Mouse (Mus musculus): Measurements from ENCODE around the gene Sspo. TPM values are rescaled to one million over a fixed set of nuclear protein-coding genes. Genes with fewer than 3 reads are reported as not detected.

The Sspo gene
- polyA plus RNA-seq, 1 experiment: 0.13 TPM

GRCm38 (mm10) chr6:48529871-48530440 lies 81.9 kb downstream of the Sspo start:
- Histone ChIP-seq H3ac (ENCODE audit: control insufficient read depth, insufficient read length, low read depth) (no peak overlapping the region), H3K27me3 (ENCODE audit: control insufficient read depth, insufficient read depth, insufficient read length) (no peaks in the 10 kb centered on the region), H3K79me2 (ENCODE audit: control insufficient read depth, insufficient read depth) (no peaks in the 10 kb centered on the region), H3K36me3 (ENCODE audit: control insufficient read depth, insufficient read depth) (peaks cover 19% of the 10 kb centered on the region), H3K4me3 (ENCODE audit: insufficient read depth, poor library complexity, severe bottlenecking) (no peak overlapping the region), H3K79me3 (ENCODE audit: low read depth) (no peaks in the 10 kb centered on the region)
- TF ChIP-seq USF1 (IDR thresholded peaks at IDR 0.05; ENCODE audit: low read depth) (no peak), MYOG (IDR thresholded peaks at IDR 0.05; ENCODE audit: control insufficient read depth, extremely low read depth, insufficient read length) (no peak), CEBPB (IDR thresholded peaks at IDR 0.05; ENCODE audit: low read depth) (no peak), FOSL1 (IDR thresholded peaks at IDR 0.05; ENCODE audit: insufficient read depth, low read length, poor library complexity, severe bottlenecking) (no peak), MYOD1 (IDR thresholded peaks at IDR 0.05; ENCODE audit: control insufficient read depth, insufficient read length, low read depth) (no peak), MAX (IDR thresholded peaks at IDR 0.05) (no peak), CTCF (IDR thresholded peaks at IDR 0.05; ENCODE audit: control insufficient read depth, insufficient read depth, insufficient read length) (no peak)

DNA sequence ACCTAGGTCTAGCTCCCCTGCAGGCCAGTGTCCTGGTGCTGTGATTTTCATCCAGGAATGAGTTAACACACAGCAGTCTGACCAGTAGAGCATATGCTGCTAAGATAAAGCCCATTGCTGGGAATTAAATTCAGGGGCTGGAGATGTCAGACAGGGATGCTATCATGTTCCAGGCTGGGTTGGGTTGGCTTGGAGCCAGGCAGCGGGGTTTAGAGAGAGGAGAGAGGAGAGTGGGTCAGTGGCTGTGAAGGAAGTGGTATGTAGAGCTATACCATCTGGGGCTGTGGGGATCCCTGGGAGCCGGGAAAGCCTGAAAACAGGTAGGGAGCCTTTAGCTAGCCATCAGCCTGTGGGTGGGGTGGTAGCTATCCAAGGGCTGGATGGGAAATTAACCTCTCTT lies 82.8 kb downstream of the Sspo start:
- H3K79me3 ChIP-seq (ENCODE audit: low read depth): no peaks in the 10 kb centered on the region
- TF ChIP-seq CEBPB (IDR thresholded peaks at IDR 0.05; ENCODE audit: low read depth) (no peak), MAX (IDR thresholded peaks at IDR 0.05) (no peak), USF1 (IDR thresholded peaks at IDR 0.05; ENCODE audit: low read depth) (no peak), CTCF (IDR thresholded peaks at IDR 0.05; ENCODE audit: control insufficient read depth, insufficient read depth, insufficient read length) (no peak), FOSL1 (IDR thresholded peaks at IDR 0.05; ENCODE audit: insufficient read depth, low read length, poor library complexity, severe bottlenecking) (no peak)
- H3K27me3 ChIP-seq (ENCODE audit: control insufficient read depth, insufficient read depth, insufficient read length): no peaks in the 10 kb centered on the region
- H3K79me2 ChIP-seq (ENCODE audit: control insufficient read depth, insufficient read depth): no peaks in the 10 kb centered on the region
- peaks cover 19% of the 10 kb centered on the region for H3K36me3 ChIP-seq (ENCODE audit: control insufficient read depth, insufficient read depth)
- H3ac ChIP-seq (ENCODE audit: control insufficient read depth, insufficient read length, low read depth): no peak overlapping the region
- H3K4me3 ChIP-seq (ENCODE audit: insufficient read depth, poor library complexity, severe bottlenecking): no peak overlapping the region

DNA sequence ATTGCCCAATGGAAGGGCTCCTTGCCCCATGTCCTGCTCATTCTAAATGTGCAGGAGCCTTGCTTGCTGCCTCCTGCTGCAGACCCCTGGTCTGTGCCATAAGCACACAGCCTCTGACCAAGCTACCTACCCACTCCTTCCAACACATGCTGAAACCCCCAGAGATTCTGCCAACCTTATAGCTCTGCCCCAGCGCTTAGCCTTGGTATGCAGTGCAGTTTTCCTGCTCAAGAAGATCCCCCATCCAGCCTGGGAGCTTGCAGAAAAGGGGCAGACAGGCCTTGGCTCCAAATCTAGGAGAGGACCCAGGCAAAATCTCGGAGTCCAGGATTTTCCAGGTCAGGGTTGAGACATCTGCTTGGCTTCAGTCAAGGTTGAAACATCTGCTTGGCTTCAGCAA lies 85.4 kb downstream of the Sspo start:
- Histone ChIP-seq H3K36me3 (ENCODE audit: control insufficient read depth, insufficient read depth) (peaks cover 19% of the 10 kb centered on the region), H3K27me3 (ENCODE audit: control insufficient read depth, insufficient read depth, insufficient read length) (no peaks in the 10 kb centered on the region)
- TF ChIP-seq CTCF (IDR thresholded peaks at IDR 0.05; ENCODE audit: control insufficient read depth, insufficient read depth, insufficient read length) (no peak), MYOD1 (IDR thresholded peaks at IDR 0.05; ENCODE audit: control insufficient read depth, insufficient read length, low read depth) (no peak), MAX (IDR thresholded peaks at IDR 0.05) (no peak), FOSL1 (IDR thresholded peaks at IDR 0.05; ENCODE audit: insufficient read depth, low read length, poor library complexity, severe bottlenecking) (no peak), CEBPB (IDR thresholded peaks at IDR 0.05; ENCODE audit: low read depth) (no peak), USF1 (IDR thresholded peaks at IDR 0.05; ENCODE audit: low read depth) (no peak), MYOG (IDR thresholded peaks at IDR 0.05; ENCODE audit: control insufficient read depth, extremely low read depth, insufficient read length) (no peak)

GRCm38 (mm10) chr6:48534913-48535312 lies 86.9 kb downstream of the Sspo start:
- no peaks in the 10 kb centered on the region for H3K27me3 ChIP-seq (ENCODE audit: control insufficient read depth, insufficient read depth, insufficient read length)
- no peaks in the 10 kb centered on the region for H3K79me2 ChIP-seq (ENCODE audit: control insufficient read depth, insufficient read depth)
- peaks cover 9% of the 10 kb centered on the region for H3K36me3 ChIP-seq (ENCODE audit: control insufficient read depth, insufficient read depth)
- H3K4me3 ChIP-seq (ENCODE audit: insufficient read depth, poor library complexity, severe bottlenecking): no peak overlapping the region
- no peaks in the 10 kb centered on the region for H3K79me3 ChIP-seq (ENCODE audit: low read depth)
- no peak overlapping the region for H3ac ChIP-seq (ENCODE audit: control insufficient read depth, insufficient read length, low read depth)
- TF ChIP-seq MAX (IDR thresholded peaks at IDR 0.05): no peak

More for the DNA sequence above, 85.4 kb downstream of the Sspo start:
- H3K4me3 ChIP-seq (ENCODE audit: insufficient read depth, poor library complexity, severe bottlenecking): no peak overlapping the region
- H3K79me2 ChIP-seq (ENCODE audit: control insufficient read depth, insufficient read depth): no peaks in the 10 kb centered on the region
- no peak overlapping the region for H3ac ChIP-seq (ENCODE audit: control insufficient read depth, insufficient read length, low read depth)
- no peaks in the 10 kb centered on the region for H3K79me3 ChIP-seq (ENCODE audit: low read depth)

DNA sequence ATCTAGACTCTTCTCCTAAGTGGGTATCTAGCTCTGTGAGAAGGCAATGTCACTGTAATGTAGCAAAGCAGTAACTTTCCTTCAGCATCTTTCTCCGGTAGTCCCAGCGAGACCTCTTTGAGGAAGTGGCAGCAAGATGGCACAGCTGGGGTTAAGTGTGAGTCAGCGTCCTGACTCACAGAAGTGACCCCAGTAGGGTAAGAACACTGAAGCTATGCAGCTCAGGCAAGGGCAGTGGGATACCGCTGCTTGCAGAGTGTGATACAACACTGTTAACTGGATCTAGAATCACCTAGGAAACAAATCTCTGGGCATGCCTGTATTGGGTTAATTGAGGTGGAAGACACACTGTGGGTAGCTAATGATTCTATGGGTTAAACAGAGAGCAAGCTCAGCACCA lies 88.1 kb downstream of the Sspo start:
- TF ChIP-seq FOSL1 (IDR thresholded peaks at IDR 0.05; ENCODE audit: insufficient read depth, low read length, poor library complexity, severe bottlenecking): peak; percentile 46
- TF ChIP-seq MYOG (IDR thresholded peaks at IDR 0.05; ENCODE audit: control insufficient read depth, extremely low read depth, insufficient read length): no peak
- no peak for TF ChIP-seq CEBPB (IDR thresholded peaks at IDR 0.05; ENCODE audit: low read depth)
- TF ChIP-seq CTCF (IDR thresholded peaks at IDR 0.05; ENCODE audit: control insufficient read depth, insufficient read depth, insufficient read length): no peak
- TF ChIP-seq MAX (IDR thresholded peaks at IDR 0.05): no peak
- no peak for TF ChIP-seq MYOD1 (IDR thresholded peaks at IDR 0.05; ENCODE audit: control insufficient read depth, insufficient read length, low read depth)
- no peak overlapping the region for H3K4me3 ChIP-seq (ENCODE audit: insufficient read depth, poor library complexity, severe bottlenecking)
- no peaks in the 10 kb centered on the region for H3K27me3 ChIP-seq (ENCODE audit: control insufficient read depth, insufficient read depth, insufficient read length)
- no peaks in the 10 kb centered on the region for H3K79me2 ChIP-seq (ENCODE audit: control insufficient read depth, insufficient read depth)
- no peak overlapping the region for H3ac ChIP-seq (ENCODE audit: control insufficient read depth, insufficient read length, low read depth)
- H3K36me3 ChIP-seq (ENCODE audit: control insufficient read depth, insufficient read depth): peaks cover 9% of the 10 kb centered on the region
- no peaks in the 10 kb centered on the region for H3K79me3 ChIP-seq (ENCODE audit: low read depth)

GRCm38 (mm10) chr6:48537105-48537954 lies 89.3 kb downstream of the Sspo start, which contains the start of gene Atp6v0e2:
Gene Atp6v0e2 (plus strand): TSS chr6:48537615.
- no peaks in the 10 kb centered on the region for H3K79me3 ChIP-seq (ENCODE audit: low read depth)
- TF ChIP-seq CTCF (IDR thresholded peaks at IDR 0.05; ENCODE audit: control insufficient read depth, insufficient read depth, insufficient read length): no peak
- no peak for TF ChIP-seq FOSL1 (IDR thresholded peaks at IDR 0.05; ENCODE audit: insufficient read depth, low read length, poor library complexity, severe bottlenecking)
- TF ChIP-seq USF1 (IDR thresholded peaks at IDR 0.05; ENCODE audit: low read depth): no peak
- no peak for TF ChIP-seq MYOG (IDR thresholded peaks at IDR 0.05; ENCODE audit: control insufficient read depth, extremely low read depth, insufficient read length)
- TF ChIP-seq MAX (IDR thresholded peaks at IDR 0.05): no peak
- no peak for TF ChIP-seq MYOD1 (IDR thresholded peaks at IDR 0.05; ENCODE audit: control insufficient read depth, insufficient read length, low read depth)
- TF ChIP-seq CEBPB (IDR thresholded peaks at IDR 0.05; ENCODE audit: low read depth): no peak
- no peaks in the 10 kb centered on the region for H3K27me3 ChIP-seq (ENCODE audit: control insufficient read depth, insufficient read depth, insufficient read length)
- H3ac ChIP-seq (ENCODE audit: control insufficient read depth, insufficient read length, low read depth): peak within 1 kb of the TSS; percentile 83
- no peak within 1 kb of the TSS for H3K4me3 ChIP-seq (ENCODE audit: insufficient read depth, poor library complexity, severe bottlenecking)
- H3K36me3 ChIP-seq (ENCODE audit: control insufficient read depth, insufficient read depth): peaks cover 7% of the 10 kb centered on the region
- H3K79me2 ChIP-seq (ENCODE audit: control insufficient read depth, insufficient read depth): no peaks in the 10 kb centered on the region

Data from C2C12 (cell line).